Mouse (Mus musculus) embryo, embryonic 10.5 days (tissue): ENCODE measurements around the gene Lsm3.

Experiments used
- DNase-seq: peaks from one replicate; pipeline ENCODE4 v3.0.0-alpha.2; 2015; ENCODE audit warnings: low spot score

Lsm3 gene

DNA sequence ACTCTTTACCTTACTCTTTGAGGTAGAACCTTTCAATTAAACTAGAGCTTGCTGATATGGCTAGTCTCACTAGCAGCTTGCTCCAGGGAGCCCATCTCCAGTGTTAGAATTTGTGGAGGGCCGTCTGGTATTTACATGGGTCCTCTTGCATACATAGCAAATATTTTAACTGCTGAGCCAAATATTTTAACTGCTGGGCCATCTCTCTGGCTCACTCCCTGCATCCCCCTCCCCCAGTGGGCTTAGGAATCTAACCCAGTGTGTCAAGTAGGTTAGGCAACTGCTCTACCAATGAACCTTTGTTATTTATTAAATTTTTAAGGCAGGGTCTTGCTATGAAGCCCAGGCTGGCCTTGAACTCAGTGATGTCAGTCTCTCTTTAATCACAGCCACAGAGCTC, 42.8 kb downstream of the Lsm3 start:
- DNase-seq = no peak

DNA sequence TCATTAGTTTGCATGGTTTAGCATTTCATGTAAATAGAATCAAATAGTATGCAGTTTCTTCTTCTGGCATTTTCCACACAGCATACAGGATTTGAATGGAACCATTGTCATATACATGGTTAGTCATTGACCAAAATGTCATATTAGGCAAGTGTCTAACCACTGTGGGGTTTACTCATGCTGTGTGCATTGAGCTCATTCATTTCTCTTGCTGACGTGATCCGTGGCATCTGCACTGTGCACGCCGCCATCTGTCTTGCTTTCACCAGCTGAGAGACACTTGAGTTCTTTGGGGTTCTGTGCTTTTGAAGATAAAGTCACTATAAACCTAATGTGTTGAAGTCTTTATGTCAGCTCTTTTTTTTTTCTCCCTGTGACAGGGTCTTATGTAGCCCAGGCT, 43.6 kb downstream of the Lsm3 start:
- no peak for DNase-seq

DNA sequence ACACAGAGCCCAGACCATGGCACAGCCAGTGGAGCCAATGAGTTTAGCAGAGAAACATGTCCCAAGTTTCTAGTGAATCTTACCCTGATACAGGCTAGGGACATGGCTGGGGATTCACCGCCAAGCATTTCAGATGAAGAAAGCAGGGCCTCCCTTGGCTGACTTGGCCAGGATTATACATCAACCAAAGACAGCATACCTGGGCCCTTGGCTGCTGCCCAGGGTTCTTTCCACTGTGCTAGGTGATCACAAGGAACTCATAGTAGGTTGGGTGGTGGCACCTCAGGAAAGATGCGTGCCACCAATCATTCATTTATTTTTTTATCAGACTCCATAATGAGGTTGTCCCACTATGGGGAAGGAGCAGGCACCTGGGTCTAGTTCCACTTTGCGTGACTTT, 44.5 kb downstream of the Lsm3 start:
- DNase-seq = no peak

DNA sequence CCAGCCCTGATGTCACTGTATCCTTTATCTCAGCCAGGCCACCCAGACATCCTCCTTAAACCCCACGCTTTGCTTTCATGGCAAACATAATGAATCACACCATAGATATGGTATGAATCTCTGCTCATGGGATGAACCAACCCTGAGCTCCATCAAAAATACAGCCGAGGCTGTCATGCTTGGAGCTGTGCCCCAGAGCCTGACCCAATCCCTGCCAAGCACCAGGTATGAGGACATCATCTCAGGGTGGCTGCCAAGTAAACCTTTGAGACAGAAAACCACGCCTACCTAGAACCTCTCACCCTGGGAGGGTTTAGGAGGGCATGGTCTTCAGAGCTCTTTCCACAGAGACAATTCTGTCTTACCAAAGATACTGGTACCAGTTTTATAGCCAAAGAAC, 47.3 kb downstream of the Lsm3 start:
- DNase-seq = no peak

DNA sequence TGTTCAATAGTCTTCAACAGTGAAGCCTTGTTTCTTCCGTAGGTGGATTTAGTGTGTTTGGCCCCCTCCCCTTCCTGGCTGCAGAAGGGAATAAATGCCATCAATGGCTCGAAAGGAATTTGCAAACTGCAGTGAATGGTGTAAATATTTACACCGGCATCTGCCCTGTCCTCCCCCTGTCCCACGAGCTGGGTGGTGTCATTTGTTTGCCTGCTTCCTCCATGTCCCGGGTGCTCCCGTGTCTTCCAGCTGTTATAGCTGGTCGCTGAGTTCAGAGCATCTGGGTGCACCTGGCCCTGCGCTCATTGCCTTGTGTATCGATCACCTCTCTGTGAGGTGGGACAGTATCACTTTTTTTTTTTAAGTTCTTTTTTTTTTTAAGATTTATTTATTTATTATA, 50.7 kb downstream of the Lsm3 start:
- no peak for DNase-seq
